Mouse (Mus musculus): Measurements from ENCODE around the gene H2-DMa.

DNA sequence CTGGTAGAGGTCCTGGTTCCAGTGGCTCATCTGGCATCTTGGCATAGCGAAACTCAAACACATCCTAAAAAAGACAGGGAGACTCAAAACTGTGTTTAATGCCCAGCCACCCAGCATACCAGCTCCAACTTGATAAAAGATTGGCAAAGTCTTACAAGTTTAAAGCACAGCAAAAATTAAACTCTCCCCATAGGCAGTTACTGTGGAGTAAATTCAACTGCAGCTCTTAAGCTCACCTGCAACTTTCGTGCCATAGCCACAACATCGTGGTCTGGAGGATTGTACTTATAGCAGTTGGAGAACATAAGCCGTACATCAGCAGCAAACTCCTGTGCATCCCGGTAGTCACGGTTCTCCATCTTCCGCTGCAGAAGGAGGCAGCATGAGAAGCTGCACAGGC lies 5.2 kb upstream of the H2-DMa start:
- TF ChIP-seq CTCF (conservative IDR thresholded peaks at IDR 0.05; ENCODE audit: low read length) (no peak), POU5F1 (IDR thresholded peaks at IDR 0.05; ENCODE audit: borderline replicate concordance, low read length) (no peak)
